Mouse (Mus musculus) monocyte, adult 5-6 weeks (primary cell): Measurements from ENCODE around the gene Eepd1. TPM values are rescaled to one million over a fixed set of nuclear protein-coding genes. Genes with fewer than 3 reads are reported as not detected.

Experiments used
- ATAC-seq: fragments of 153-309, 156-312 bp; replicated peaks from 2 replicates; pipeline ENCODE4 v1.8.0; 2017; ENCODE audit warnings: mild to moderate bottlenecking; ENCODE audit not compliant: low TSS enrichment, insufficient number of reproducible peaks, severe bottlenecking, poor library complexity, low FRiP score
- total RNA-seq: library from RNA; stranded (forward); fragments of 200-1000, 200-491, 200-594 nt; gene quantifications from 3 replicates; pipeline ENCODE4 v1.2.3, GENCODE M21; 2017

Eepd1 gene
- total RNA-seq, 1 experiment from 2014 or later = 9.4 TPM

DNA sequence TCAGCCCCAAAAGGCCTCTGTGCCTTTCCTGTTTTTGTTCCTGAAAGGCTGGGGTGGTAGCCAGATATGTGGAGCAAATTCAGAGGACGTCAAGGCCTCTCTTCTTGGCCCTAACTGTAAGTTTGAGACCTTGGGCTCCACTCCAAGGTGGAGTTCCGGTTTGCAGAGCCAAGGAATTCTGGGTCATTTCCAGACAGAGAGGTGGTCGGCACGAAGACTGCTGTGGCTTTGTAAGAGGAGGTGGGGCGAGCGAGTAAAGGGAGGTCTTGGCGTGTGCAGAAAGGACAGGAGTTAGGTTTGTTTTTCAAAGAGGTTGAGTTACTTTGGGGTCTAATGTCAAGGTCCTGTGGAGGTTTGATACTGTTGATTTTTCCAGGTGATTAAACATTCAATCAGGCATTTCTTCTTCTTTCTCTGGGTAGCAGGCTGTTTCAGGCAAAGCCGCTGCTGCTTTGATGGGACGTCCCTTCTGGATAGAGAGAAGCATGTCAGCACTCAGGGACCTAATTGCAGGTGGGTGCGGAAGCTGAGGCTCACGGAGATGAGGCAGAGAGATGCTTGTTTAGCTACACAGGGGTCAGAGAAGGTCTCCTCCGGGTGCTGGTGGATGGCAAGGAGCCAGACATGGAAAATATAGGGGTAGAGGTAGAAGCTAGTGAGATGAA is 6.2 kb downstream of the Eepd1 start:
- no peak for ATAC-seq

DNA sequence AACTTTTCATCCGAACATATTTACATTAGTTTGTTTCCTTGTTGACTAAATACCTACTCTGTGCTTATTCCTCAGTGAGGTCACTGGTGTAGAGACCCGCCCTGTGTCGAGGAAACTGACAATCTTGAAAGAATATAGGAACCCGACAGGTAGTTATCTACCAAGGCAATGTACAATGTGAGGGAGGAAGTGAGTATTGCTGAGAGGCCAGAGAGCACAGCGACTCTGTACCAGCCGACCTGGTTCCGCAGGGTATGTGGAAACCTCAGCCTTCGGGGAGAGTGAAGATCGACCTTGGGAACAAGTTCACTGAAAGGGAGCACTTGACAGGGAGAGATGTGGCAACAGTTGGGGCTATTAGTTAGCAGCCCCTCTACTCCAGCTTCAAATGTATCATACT is 7.2 kb downstream of the Eepd1 start:
- no peak for ATAC-seq

DNA sequence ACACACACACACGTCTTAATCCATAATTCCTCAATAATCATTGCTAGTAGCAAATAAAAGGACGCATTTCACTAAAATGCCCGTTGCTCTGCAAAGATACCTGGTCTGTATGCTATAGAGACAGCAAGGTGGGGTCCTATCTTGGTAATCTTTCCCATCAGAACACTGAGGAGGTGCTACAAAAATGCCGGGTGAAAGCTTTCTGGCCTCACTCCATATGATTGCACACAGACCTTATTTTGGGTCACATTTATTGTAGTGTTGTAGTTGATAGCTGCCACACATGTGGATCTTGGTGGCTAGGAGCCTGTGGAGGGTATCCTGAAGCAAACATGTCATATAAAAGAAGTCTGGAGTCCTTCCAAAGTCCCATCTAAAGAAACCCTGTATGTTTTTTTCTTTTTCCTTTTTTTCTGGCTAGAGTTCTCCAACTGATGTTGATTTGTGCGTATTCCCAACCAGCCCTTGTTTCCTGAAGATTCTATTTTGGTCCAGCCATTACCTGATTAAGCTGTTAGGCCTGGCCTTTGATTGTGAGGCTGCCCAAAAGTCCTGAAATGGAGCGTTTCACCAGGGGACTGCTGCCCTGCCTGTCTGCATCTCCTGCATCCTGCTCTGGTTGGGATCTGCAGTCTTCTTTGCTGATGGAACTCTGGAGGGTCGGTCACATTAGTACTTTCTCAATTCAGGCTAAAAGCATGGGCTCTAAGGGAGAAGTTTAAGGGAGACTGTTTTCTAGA is 8.0 kb downstream of the Eepd1 start:
- ATAC-seq = no peak

DNA sequence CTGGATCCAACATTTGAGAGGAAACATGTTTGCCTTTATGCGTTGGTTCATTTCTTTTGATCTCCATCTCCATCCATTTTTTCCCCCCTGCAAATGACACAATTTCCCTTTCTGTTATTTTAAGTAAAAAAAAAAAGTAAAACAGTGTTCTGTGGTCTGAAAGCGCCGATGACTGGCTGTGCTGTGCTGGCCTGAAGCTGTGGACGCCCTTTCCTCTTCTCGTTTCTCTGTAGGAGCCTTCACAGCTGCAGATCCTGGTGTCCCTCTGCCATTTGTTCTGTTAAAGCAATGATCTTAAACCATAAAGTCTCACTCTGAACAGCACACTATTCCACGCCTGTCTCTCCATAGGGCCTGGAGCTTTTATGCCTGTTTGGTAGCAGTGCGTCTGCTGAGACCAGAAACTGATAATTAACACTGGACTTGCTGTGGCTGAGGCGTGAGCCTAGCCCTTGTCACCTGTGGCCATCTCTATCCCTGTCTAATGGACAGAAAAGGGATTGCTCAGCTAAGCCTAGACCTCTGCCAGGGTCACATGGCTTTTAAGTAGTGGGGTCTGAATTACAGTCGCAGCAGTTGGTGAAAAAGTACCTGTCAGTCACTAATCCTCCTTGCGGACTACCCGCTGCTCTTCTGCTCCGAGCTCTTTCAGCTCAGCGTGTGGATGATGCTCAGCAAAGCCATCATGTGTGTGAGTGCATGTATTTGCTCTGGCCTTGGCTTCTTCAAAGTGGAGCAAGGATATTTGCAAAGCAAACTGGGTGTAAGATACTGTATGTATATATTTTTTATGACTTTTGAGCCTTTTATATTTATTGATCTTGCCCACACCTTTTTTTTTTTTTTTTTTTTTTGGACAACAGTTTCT is 9.2 kb downstream of the Eepd1 start:
- no peak for ATAC-seq

DNA sequence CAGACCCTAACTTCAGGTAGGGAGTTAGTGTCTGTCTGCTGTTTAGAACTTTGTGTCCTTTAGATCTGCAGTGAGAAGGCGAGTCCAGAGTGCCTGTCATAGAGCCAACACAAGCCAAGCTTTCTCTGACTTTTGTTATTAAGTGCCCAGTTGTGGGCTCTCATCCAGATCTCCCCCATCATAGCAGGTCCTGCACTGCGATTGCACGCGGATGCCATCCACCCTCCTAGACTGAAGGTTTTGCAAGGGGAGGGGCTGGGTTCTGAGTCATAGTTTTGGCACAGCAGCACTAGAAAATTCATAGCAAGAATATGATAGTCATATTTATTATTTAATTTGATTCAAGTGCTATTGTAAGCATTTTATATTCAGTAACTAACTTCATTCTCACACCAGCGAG is 12.6 kb downstream of the Eepd1 start:
- no peak for ATAC-seq

DNA sequence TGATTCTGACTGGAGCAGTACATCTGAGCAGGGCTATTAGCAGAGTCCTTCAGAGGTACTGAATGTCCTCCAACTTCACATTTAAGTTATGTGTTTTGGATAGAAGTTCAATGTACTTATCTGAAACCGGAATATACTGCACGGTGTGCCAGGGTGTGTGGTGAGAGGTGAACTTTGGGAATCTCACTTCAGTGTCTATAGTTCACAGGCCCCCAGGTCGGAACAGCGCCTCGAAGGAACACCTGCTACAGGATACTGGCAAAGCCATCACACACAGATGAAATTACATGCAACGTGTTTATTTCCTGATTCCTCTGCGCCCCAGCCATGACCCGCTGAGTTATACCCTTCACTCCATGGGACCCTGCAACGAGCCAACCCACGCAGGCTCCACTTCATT is 14.3 kb downstream of the Eepd1 start:
- ATAC-seq = no peak

DNA sequence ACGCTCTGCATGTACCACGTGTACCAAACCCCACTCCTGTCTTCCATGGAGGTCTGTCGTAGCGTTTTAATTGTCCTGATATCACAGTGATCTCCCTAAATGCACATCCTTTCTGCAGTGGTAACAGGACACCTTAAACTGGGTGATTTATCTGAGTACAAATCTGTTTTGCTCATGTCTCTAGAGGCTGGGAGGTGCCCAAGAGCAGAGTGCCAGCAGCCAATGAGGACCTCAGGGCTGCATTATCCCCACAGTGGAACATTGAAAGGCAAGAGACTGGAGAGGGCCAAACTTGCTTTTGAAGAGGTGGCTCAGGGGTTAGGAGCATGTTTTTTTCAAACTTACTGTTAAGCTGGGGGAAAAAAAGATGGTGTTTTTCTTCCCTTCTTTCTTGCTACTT is 14.8 kb downstream of the Eepd1 start:
- no peak for ATAC-seq

DNA sequence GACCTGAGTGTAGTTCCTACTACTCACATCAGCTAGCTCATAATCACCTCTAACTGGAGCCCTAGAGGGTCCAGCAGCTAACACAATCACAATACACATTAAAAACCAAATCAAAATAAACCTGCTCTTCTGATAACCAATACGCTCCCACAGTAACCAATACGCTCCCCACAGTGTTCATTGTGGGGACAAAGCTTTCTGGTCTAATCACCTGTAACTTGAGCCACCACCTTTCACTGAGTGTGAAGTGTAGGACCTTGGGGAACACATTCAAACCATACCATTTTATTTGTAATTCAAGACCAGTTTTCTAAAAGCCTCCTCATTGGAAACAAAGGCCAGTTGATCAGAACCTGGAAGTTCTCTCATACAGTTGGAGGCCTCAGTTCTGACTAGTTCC is 15.4 kb downstream of the Eepd1 start:
- ATAC-seq = no peak

DNA sequence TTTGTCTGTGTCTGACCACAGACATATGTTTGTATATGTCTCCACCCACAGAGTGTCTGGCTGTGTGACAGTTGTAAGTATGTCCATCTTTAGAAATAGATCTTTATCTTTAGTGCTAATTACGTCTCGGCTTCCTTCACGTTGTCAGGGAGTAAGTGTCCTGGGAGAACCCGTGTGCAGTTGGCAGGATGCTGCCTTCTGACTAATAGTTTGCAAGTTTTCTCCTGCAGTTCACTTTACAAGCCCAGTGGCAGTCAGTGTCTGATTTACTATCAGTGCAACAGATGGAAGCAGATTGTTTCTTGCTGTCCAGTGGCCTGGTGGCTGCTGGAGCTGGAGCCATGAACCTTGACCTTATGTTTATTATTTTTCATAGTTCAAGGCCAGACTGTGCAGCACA is 17.4 kb downstream of the Eepd1 start:
- ATAC-seq = no peak

DNA sequence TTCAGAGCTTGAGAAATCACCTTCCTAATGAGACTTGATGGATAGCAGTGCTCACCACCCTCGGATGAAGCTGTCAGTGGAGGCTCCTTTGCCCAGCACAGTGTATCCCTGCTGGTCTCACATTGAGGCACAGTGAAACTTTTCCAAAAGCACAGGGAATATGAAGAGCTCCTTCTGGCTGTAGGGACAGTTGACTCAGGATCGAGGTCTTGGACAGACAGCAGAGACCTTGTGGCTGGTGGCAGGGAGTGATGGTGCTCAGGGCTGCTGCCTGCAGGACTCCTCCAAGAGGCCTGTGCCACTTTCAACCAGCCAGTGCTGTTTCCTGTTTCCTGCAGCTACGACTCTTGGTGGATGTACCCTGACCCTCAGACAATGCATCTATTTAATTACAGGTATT is 18.0 kb downstream of the Eepd1 start:
- no peak for ATAC-seq

DNA sequence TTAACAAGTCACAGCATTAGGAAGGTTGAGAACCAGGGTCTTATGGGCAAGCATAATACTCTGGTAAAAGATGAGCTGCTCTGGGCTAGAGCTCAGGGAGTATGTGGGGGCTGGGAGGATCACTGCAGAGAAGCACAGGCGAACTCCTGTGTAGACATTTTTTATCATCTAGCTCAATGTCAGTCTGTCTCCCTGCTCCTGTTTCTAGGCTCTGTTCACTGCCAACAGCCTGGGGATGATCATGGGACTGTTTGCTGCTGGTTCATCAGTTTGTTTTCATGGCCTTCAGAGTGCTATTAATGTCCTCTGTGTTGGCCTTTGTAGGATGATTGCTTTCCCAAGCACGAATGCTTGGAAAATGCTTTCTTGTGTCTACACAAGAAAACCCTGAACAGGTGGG is 18.7 kb downstream of the Eepd1 start:
- ATAC-seq = no peak

DNA sequence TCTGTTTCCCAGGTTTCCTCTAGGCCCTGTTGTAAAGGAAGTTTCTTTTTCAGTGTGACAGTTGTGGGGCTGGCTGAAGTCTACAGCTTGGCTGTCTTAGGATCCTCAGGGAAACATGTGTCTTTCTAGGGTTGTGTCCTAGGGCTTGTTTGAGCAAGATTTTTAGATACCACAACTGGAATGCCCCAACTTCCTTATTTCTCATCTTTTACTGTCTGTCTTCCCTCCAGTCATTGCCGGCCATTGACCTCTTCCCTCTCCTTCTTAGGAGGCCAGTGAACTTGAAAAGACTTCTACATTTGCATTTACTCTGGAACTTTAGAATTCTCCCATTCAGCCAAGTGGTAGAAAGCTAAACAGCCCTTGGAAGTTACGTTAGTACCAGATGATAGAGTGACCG is 27.5 kb downstream of the Eepd1 start:
- no peak for ATAC-seq

DNA sequence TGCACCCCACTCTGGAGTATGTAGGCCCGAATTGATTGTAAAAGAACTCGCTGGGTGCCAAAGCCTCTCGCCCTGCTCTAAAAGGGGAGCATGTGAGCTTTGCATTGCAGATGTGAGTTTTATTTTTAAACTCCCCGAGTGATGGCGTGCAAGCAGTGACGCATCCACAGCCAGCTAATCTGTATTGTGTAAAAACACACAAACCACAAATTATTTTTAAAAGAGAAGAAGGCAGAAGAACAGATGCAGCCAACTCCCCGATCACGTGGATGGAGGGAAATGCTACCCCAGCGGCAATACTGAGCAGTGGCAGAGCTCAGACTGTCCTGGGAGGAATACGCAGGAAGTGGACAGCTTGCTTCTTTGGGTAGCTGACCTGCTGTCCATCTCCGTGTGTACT is 29.2 kb downstream of the Eepd1 start:
- peak; percentile 77 for ATAC-seq

DNA sequence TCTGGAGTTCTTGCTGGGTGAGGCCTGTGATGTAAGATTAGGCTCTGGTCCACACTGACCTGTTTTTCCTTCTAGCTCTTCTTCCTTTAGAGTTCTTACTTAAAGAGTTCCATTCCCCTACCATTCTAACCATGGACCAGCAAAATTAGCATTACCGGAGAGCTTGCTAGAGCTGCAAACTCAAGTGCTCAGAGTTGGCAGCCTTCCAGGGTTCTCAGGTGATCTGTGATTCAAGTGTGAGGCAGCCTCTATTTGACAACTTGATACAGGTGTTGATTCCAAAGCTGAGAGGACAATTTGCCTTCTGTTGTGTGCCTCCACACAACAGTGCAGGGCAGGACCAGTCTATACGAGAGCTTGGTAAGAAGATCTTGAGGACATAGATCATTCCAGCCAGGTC is 31.7 kb downstream of the Eepd1 start:
- ATAC-seq = no peak

DNA sequence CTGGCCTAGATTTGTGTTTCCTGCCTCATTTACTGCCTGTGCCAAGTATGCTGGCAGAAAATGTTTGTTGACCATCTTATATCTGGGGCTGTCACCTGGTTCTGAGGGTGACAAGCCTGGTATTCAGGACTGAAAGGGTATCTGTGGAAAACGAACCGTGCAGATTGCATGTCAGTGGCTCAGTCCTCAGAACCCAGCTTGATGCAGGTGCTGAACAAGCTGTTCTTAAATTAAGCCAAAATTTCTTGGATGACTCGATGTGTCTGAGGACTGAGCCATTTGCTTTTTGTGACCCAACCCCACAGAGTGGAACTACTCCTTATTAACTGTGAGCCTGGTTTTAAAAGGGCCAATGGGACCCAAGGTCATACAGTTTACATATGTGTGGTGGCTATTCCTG is 32.2 kb downstream of the Eepd1 start:
- no peak for ATAC-seq

DNA sequence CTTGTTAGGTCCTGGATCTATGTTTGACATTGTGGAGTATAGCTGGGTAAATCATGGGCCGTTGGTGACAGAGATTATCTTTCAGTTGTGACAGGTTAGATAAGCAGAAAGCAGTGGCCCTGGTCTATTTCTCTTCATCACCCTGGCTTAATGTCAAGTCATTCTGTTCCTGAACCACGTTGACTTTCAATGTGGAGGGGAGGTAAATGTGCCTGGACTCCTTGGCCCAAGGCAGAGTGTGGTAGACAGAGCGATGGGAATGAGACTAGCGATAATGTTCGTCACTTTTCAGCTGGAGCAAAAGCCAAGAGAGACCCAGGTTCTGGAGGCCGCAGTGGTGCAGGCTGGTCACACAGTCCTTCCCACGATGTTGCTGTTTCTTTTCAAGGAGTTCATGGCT is 35.3 kb downstream of the Eepd1 start:
- no peak for ATAC-seq

DNA sequence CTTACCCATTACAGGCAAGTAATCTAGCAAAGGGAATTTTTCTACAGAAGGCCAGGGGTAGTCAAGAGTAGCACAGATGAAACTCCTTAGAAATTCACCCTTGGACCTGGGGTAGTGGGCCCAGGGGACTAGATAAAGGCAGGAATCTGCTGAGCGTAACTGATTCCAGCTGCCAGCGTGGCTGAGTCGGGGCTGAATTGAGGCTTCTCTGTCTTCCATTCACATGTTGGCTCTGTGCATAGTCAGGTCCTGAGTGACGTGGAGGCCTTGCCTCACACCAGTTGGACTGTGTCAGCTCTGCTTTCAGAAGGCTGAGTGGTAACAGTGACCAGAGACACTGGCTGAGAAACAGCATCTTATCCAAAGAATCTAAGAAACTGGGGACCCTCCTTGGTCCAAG is 36.6 kb downstream of the Eepd1 start:
- ATAC-seq = no peak

DNA sequence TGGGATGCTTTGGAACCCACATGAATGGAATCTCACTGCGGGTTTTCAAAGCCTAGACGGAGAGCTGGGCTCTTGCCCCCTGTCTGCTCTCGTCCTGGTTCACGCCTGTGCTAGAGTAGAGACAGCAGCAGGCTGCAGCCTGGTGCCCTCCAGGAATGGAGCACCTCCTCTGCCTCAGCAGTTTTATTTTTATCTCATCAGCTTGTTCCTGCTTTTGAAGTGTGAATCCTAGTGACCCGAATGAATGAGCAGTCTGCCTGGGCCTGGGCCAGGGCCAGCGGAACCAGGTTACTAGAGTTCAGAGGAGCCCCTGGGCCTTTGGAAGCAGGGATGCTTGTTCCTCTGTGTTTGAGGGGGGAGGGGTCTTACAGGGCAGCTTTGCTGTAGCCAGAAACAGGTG is 37.8 kb downstream of the Eepd1 start:
- no peak for ATAC-seq

DNA sequence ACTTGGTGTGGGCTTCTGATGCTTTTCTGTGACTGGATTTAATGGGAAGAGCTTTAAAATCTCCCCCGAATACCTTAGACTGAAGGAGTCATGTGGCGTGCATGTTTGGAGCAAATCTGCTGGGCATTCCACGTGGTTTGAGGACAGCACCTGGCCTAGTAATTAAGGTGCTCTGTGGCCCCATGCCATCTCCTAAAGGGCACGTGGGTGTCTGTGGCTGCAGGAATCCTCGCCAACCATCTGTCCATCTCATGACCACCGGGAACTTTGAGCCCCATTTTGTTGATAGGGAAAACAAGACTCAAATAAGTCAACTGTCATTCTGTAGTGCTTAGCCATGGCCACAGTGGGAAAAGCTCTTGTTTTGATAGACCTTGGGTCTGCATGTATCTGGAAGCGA is 39.5 kb downstream of the Eepd1 start:
- ATAC-seq = no peak

DNA sequence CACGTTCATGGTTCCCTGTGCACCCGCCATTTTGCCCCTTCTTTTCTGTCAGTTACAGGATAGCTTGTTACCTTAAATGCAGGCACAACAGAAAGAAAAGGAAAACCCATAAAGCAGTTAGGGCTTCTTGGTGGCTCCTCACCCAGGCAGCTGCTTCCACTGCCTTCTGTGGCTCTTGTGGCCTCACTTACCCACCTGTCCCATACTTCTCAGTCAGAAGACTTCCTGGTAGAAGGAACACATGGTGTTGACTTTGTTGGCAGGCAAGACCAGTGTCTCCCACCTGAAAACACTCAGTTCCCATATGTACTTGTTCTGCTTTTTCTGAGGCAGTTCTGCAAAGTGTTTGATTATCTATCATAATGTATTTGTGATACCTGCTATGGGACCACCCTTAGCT is 40.5 kb downstream of the Eepd1 start:
- no peak for ATAC-seq
